Mouse (Mus musculus) liver, embryonic 13.5 days (tissue): ENCODE results near the gene Ppp1r32. TPM values are rescaled to one million over a fixed set of nuclear protein-coding genes. Genes with fewer than 3 reads are reported as not detected.

Experiments
- polyA plus RNA-seq: library from polyadenylated mRNA; unstranded; fragments of >200 nt; fragmentation: Nextera tagmentation; extraction: Ambion mirVana; gene quantifications from 2 replicates; pipeline ENCODE4 v1.2.1, GENCODE M21; 2015

The Ppp1r32 gene
- polyA plus RNA-seq, 1 experiment from 2014 or later: not detected

Other genes starting within 250 kb of the Ppp1r32 start
- gene Myrf, start 242.2 kb downstream of the Ppp1r32 start, polyA plus RNA-seq: 3.2 and 3.4 TPM in 2 replicates
- 0.20 and 0.32 TPM in 2 replicates for gene Dagla, start 178.1 kb downstream of the Ppp1r32 start, polyA plus RNA-seq
- gene Syt7, start 93.8 kb downstream of the Ppp1r32 start, polyA plus RNA-seq: 0.10 and 0.21 TPM in 2 replicates
- 0.06 TPM in 1 of 2 replicates, not detected in the other for gene Lrrc10b, start 25.5 kb downstream of the Ppp1r32 start, polyA plus RNA-seq
- gene Cpsf7, start 42.3 kb upstream of the Ppp1r32 start, polyA plus RNA-seq: 9.7 and 13.5 TPM in 2 replicates
- 33.7 and 36.2 TPM in 2 replicates for gene Sdhaf2, start 43.2 kb upstream of the Ppp1r32 start, polyA plus RNA-seq
- gene Tmem216, start 73.3 kb upstream of the Ppp1r32 start, polyA plus RNA-seq: 14.9 and 16.9 TPM in 2 replicates
- gene Cyb561a3, start 94.2 kb upstream of the Ppp1r32 start, polyA plus RNA-seq: 10.6 and 12.4 TPM in 2 replicates
- gene Tmem138, start 94.4 kb upstream of the Ppp1r32 start, polyA plus RNA-seq: 14.9 and 16.3 TPM in 2 replicates
- 156 and 177 TPM in 2 replicates for gene Ddb1, start 122.4 kb upstream of the Ppp1r32 start, polyA plus RNA-seq
- gene Tkfc, start 122.7 kb upstream of the Ppp1r32 start, polyA plus RNA-seq: 9.4 and 10.8 TPM in 2 replicates
- 5.3 and 5.8 TPM in 2 replicates for gene Vwce, start 151.3 kb upstream of the Ppp1r32 start, polyA plus RNA-seq
- gene Pga5, start 195.1 kb upstream of the Ppp1r32 start, polyA plus RNA-seq: not detected in 2 replicates
- gene Vps37c, start 205.8 kb upstream of the Ppp1r32 start, polyA plus RNA-seq: 10.4 and 12.1 TPM in 2 replicates